Comparison of ENCODE assay signal across 9 mouse cellular contexts in genomic region chr4:148881001-148881669, GRCm38 (mm10).
DNase-seq lines count a peak whose midpoint lies in the region; ATAC-seq lines count a peak whose summit lies in the region.
"Had no signal": no experiment of that assay in that cellular context is flagged by ENCODE, and none has a peak within 500 bp of the region (broad histone marks: within the 10 kb centered on the region; RNA-seq: fewer than 3 reads in every experiment).

No protein-coding gene starts in this region.

- peaks cover 26% of the 10 kb centered on the region for H3K4me1 ChIP-seq in lung, embryonic 16.5 days (replicated peaks; ENCODE audit: control insufficient read depth, insufficient read depth, low read length)

- ATAC-seq in lung, embryonic 16.5 days (ENCODE audit: low read depth): peak; percentile 53; the same call in 1 of the 2 replicates
- ATAC-seq in granulocyte monocyte progenitor cell, adult 5-6 weeks (replicated peaks; ENCODE audit: poor library complexity, severe bottlenecking): no peak
- ATAC-seq in megakaryocyte progenitor cell, adult 5-6 weeks (replicated peaks; ENCODE audit: poor library complexity): no peak

- 33% methylated on average over 17 of the region's 17 CpGs for WGBS in lung, embryonic 16.5 days

- no peak for DNase-seq in lung, postnatal 14 days
- DNase-seq in embryo, embryonic 9.5 days (ENCODE audit: extremely low spot score): peak; percentile 76
- peak; percentile 86 to 87 for DNase-seq in heart, postnatal 10 days
- DNase-seq in retina, postnatal 7 days (ENCODE audit: low read depth, low spot score): peak; percentile 59

- no peak overlapping the region for H3K4me3 ChIP-seq in lung, embryonic 16.5 days (ENCODE audit: low read length)
- H3K4me3 ChIP-seq: limb, embryonic 13.5 days; myocyte had no signal

- H3K4me2 ChIP-seq in lung, embryonic 16.5 days (ENCODE audit: low read depth, low read length): no peak overlapping the region
- H3K4me2 ChIP-seq: limb, embryonic 13.5 days had no signal

- intact Hi-C loops in heart, postnatal 10 days (cut with DNase I): no loop called here

- H3K27ac ChIP-seq in lung, embryonic 16.5 days (ENCODE audit: low read length): peak overlapping the region; percentile 36
- H3K27ac ChIP-seq: limb, embryonic 13.5 days had no signal

- H3K36me3 ChIP-seq in lung, embryonic 16.5 days (ENCODE audit: control insufficient read depth, insufficient read depth, low read length): no peaks in the 10 kb centered on the region
- H3K36me3 ChIP-seq: limb, embryonic 13.5 days had no signal

- H3K9ac ChIP-seq in lung, embryonic 16.5 days (ENCODE audit: low read length): no peak overlapping the region
- H3K9ac ChIP-seq: limb, embryonic 13.5 days had no signal

- peaks cover 4% of the 10 kb centered on the region for H3K27me3 ChIP-seq in lung, embryonic 16.5 days (ENCODE audit: control insufficient read depth, insufficient read depth, low read depth, low read length)

- no peaks in the 10 kb centered on the region for H3K9me3 ChIP-seq in lung, embryonic 16.5 days (ENCODE audit: control insufficient read depth, low read length)
- H3K9me3 ChIP-seq: limb, embryonic 13.5 days had no signal
